Mouse (Mus musculus) ovary, adult 18-20 months (tissue): ENCODE results near the gene Tfdp2.

Experiments used
- DNase-seq: peaks from one replicate; pipeline ENCODE4 v3.0.0; 2022; ENCODE audit warnings: low spot score, mixed read lengths

Gene Tfdp2

GRCm38 (mm10) chr9:96369654-96370384 lies 173.7 kb downstream of the Tfdp2 start:
- DNase-seq: no peak

GRCm38 (mm10) chr9:96371075-96371474 lies 175.0 kb downstream of the Tfdp2 start:
- DNase-seq: no peak
